29 mouse cellular contexts compared by ENCODE assay signal in genomic region chr7:44564486-44564885, GRCm38 (mm10). TPM values are rescaled to one million over a fixed set of nuclear protein-coding genes. Genes with fewer than 3 reads are reported as not detected.
DNase-seq lines count a peak whose midpoint lies in the region; ATAC-seq and TF ChIP-seq lines count a peak whose summit lies in the region.
"Had no signal": no experiment of that assay in that cellular context is flagged by ENCODE, and none has a peak within 500 bp of the region (broad histone marks: within the 10 kb centered on the region; RNA-seq: fewer than 3 reads in every experiment).

No protein-coding gene starts in this region.

- H3K9me3 ChIP-seq in kidney, embryonic 14.5 days (ENCODE audit: control insufficient read depth, low read length) = no peaks in the 10 kb centered on the region
- H3K9me3 ChIP-seq in neural tube, embryonic 15.5 days (replicated peaks) = no peaks in the 10 kb centered on the region
- H3K9me3 ChIP-seq: embryonic facial prominence, embryonic 12.5 days; embryonic facial prominence, embryonic 15.5 days; G1E; heart, embryonic 12.5 days; heart, embryonic 15.5 days had no signal

- no peak overlapping the region for H3K4me2 ChIP-seq in kidney, embryonic 14.5 days (replicated peaks; ENCODE audit: low read depth, low read length)
- no peak overlapping the region for H3K4me2 ChIP-seq in neural tube, embryonic 15.5 days
- H3K4me2 ChIP-seq: embryonic facial prominence, embryonic 12.5 days; embryonic facial prominence, embryonic 15.5 days; heart, embryonic 12.5 days; heart, embryonic 15.5 days; hindbrain, embryonic 14.5 days had no signal

- peak; percentile 68 for DNase-seq in kidney, adult 11 months
- no peak for DNase-seq in kidney, adult 18-20 months
- DNase-seq in kidney, adult 9 months = peak; percentile 83
- DNase-seq in Patski (ENCODE audit: low read depth, low spot score) = no peak
- DNase-seq: adrenal gland, adult 2 months; adrenal gland, postnatal 14 days; B cell, adult 2 months; cerebellum, adult 11 months; cerebellum, adult 2 months; cerebellum, adult 9-11 months; cerebellum, postnatal 25 days; forebrain, postnatal 0 days; gastrocnemius, adult 2 months; gastrocnemius, postnatal 14 days; heart, adult 18-20 months; heart, postnatal 10 days; heart, postnatal 4 days had no signal

- 80% methylated on average over 10 of the region's 10 CpGs for WGBS in kidney, embryonic 14.5 days
- WGBS in neural tube, embryonic 15.5 days = 87% methylated on average over 10 of the region's 10 CpGs

- in situ Hi-C loops in Patski (cut with MboI; ENCODE audit: low pct_unique_long_range_greater_than_20kb) = no loop called here

- H3K36me3 ChIP-seq in kidney, embryonic 14.5 days (ENCODE audit: control insufficient read depth, insufficient read depth, low read length) = no peaks in the 10 kb centered on the region
- no peaks in the 10 kb centered on the region for H3K36me3 ChIP-seq in neural tube, embryonic 15.5 days
- H3K36me3 ChIP-seq: embryonic facial prominence, embryonic 12.5 days; embryonic facial prominence, embryonic 15.5 days; G1E; heart, embryonic 12.5 days; heart, embryonic 15.5 days had no signal

- H3K9ac ChIP-seq in kidney, embryonic 14.5 days (ENCODE audit: low read depth, low read length) = no peak overlapping the region
- H3K9ac ChIP-seq in neural tube, embryonic 15.5 days (replicated peaks) = no peak overlapping the region
- H3K9ac ChIP-seq: embryonic facial prominence, embryonic 12.5 days; embryonic facial prominence, embryonic 15.5 days; forebrain, postnatal 0 days; heart, embryonic 12.5 days; heart, embryonic 15.5 days; hindbrain, embryonic 14.5 days had no signal

- no peak overlapping the region for H3K27ac ChIP-seq in kidney, embryonic 14.5 days (ENCODE audit: low read depth, low read length)
- no peak overlapping the region for H3K27ac ChIP-seq in neural tube, embryonic 15.5 days (replicated peaks)
- H3K27ac ChIP-seq: embryonic facial prominence, embryonic 12.5 days; embryonic facial prominence, embryonic 15.5 days; gastrocnemius, adult 2 months; heart, embryonic 15.5 days; hindbrain, embryonic 14.5 days; hindbrain, postnatal 0 days had no signal

- CTCF ChIA-PET in Patski (lab: Charles Lee) = interaction anchor here (0.7 to 1.2 kb wide), 2 partner anchors 9 to 42 kb away, joined by 3 read pairs; no protein-coding TSS in a partner anchor

- no peak overlapping the region for H3K4me3 ChIP-seq in kidney, embryonic 14.5 days (ENCODE audit: low read length)
- no peak overlapping the region for H3K4me3 ChIP-seq in neural tube, embryonic 15.5 days (replicated peaks)
- H3K4me3 ChIP-seq: embryonic facial prominence, embryonic 12.5 days; embryonic facial prominence, embryonic 15.5 days; gastrocnemius, adult 2 months; heart, embryonic 12.5 days; heart, embryonic 15.5 days had no signal

- H3K27me3 ChIP-seq in kidney, embryonic 14.5 days (ENCODE audit: control insufficient read depth, insufficient read depth, low read length) = no peaks in the 10 kb centered on the region
- H3K27me3 ChIP-seq in Patski = no peaks in the 10 kb centered on the region
- 0 out of 2 replicates have a peak, but pooled peaks cover 2% of the 10 kb centered on the region for H3K27me3 ChIP-seq in neural tube, embryonic 15.5 days (replicated peaks)
- H3K27me3 ChIP-seq: CH12.LX; embryonic facial prominence, embryonic 12.5 days; embryonic facial prominence, embryonic 15.5 days had no signal

- no peak for ATAC-seq in kidney, embryonic 14.5 days (ENCODE audit: low FRiP score, low TSS enrichment)
- ATAC-seq in Patski = peak; percentile 10
- ATAC-seq in neural tube, embryonic 15.5 days (ENCODE audit: low FRiP score) = no peak
- ATAC-seq: forebrain, embryonic 14.5 days; forebrain, postnatal 0 days; hindbrain, postnatal 0 days had no signal

- no peak for TF ChIP-seq CTCF in Patski (IDR thresholded peaks at IDR 0.05)

- H3K4me1 ChIP-seq in kidney, embryonic 14.5 days (ENCODE audit: control insufficient read depth, insufficient read depth, low read length) = no peaks in the 10 kb centered on the region
- no peaks in the 10 kb centered on the region for H3K4me1 ChIP-seq in neural tube, embryonic 15.5 days
- H3K4me1 ChIP-seq: embryonic facial prominence, embryonic 12.5 days; embryonic facial prominence, embryonic 15.5 days; heart, embryonic 12.5 days; heart, embryonic 15.5 days had no signal

- POLR2A ChIA-PET in Patski (lab: Charles Lee) = no interaction called here

RNA-seq across cellular contexts. Expression of gene Napsa, which starts 7.7 kb away (rescaled TPM):
- 5.0 and 7.0 TPM in 2 replicates for polyA plus RNA-seq in kidney, embryonic 14.5 days (2014; fragmentation: Nextera tagmentation; extraction: Ambion mirVana)
- 2.7 TPM for polyA plus RNA-seq in Patski (2021)
- polyA plus RNA-seq in neural tube, embryonic 15.5 days (2015; fragmentation: Nextera tagmentation; extraction: Ambion mirVana) = 1.1 and 4.9 TPM in 2 replicates
- polyA plus RNA-seq: heart, embryonic 12.5 days had no signal

RNA-seq across cellular contexts. Expression of gene Nr1h2, which starts 10.7 kb away (rescaled TPM):
- 69.1 and 69.8 TPM in 2 replicates for polyA plus RNA-seq in kidney, embryonic 14.5 days (2014; fragmentation: Nextera tagmentation; extraction: Ambion mirVana)
- 113 TPM for polyA plus RNA-seq in Patski (2021)
- 54.0 and 62.0 TPM in 2 replicates for polyA plus RNA-seq in neural tube, embryonic 15.5 days (2015; fragmentation: Nextera tagmentation; extraction: Ambion mirVana)

RNA-seq across cellular contexts. Expression of gene Pold1, which starts 15.8 kb away (rescaled TPM):
- polyA plus RNA-seq in kidney, embryonic 14.5 days (2014; fragmentation: Nextera tagmentation; extraction: Ambion mirVana) = 51.6 and 69.5 TPM in 2 replicates
- 30.9 TPM for polyA plus RNA-seq in Patski (2021)
- polyA plus RNA-seq in neural tube, embryonic 15.5 days (2015; fragmentation: Nextera tagmentation; extraction: Ambion mirVana) = 18.8 and 38.9 TPM in 2 replicates

RNA-seq across cellular contexts. Expression of gene Kcnc3, which starts 26.0 kb away (rescaled TPM):
- 0.18 and 0.26 TPM in 2 replicates for polyA plus RNA-seq in kidney, embryonic 14.5 days (2014; fragmentation: Nextera tagmentation; extraction: Ambion mirVana)
- polyA plus RNA-seq in Patski (2021) = 0.18 TPM
- 7.2 and 8.0 TPM in 2 replicates for polyA plus RNA-seq in neural tube, embryonic 15.5 days (2015; fragmentation: Nextera tagmentation; extraction: Ambion mirVana)
- polyA plus RNA-seq: G1E had no signal

RNA-seq across cellular contexts. Expression of gene Spib, which starts 32.6 kb away (rescaled TPM):
- polyA plus RNA-seq in kidney, embryonic 14.5 days (2014; fragmentation: Nextera tagmentation; extraction: Ambion mirVana) = not detected in 2 replicates
- polyA plus RNA-seq in Patski (2021) = 0.14 TPM
- 7.5 TPM in 1 of 2 replicates, not detected in the other for polyA plus RNA-seq in neural tube, embryonic 15.5 days (2015; fragmentation: Nextera tagmentation; extraction: Ambion mirVana)
- polyA plus RNA-seq: embryonic facial prominence, embryonic 12.5 days; forebrain, embryonic 14.5 days; forebrain, postnatal 0 days; G1E; heart, embryonic 12.5 days; hindbrain, embryonic 11.5 days; hindbrain, postnatal 0 days had no signal

Comparison
In these comparisons a context has a peak if more than half of its experiments do, and no peak if none do; other contexts are left out.
1. DNase-seq: peak in kidney, adult 11 months (single experiment) and kidney, adult 9 months (single experiment); none in kidney, adult 18-20 months (single experiment) and Patski (single experiment).